Mouse (Mus musculus) liver, embryonic 11.5 days (tissue): ENCODE measurements at regions not wholly inside any gene's neighbourhood (a gene's known extent, or its start where the extent isn't known, plus 50 kb on each side); places are given as distances from the start of the nearest gene placed in this dataset.
A peak's percentile ranks its signal among the peaks of the same experiment; 100 is the strongest.

Experiments used
- ATAC-seq: fragments of 200-750 bp; cut with Nextera tagmentation; replicated peaks from 2 replicates; pipeline ENCODE4 v1.8.0; 2017; ENCODE audit warnings: moderate number of reproducible peaks, mild to moderate bottlenecking, moderate TSS enrichment, moderate library complexity; ENCODE audit not compliant: low FRiP score
- DNase-seq: peaks from one replicate; pipeline ENCODE4 v3.0.0-alpha.2; 2017; ENCODE audit warnings: low spot score
- H3K27ac ChIP-seq: fragments of 300-500 bp; sonication (generic); 2 replicates; pipeline ENCODE4 v1.5.1; 2014; ENCODE audit warnings: mild to moderate bottlenecking, low read depth, low read length, control low read depth
- H3K27me3 ChIP-seq: fragments of 300-500 bp; sonication (generic); replicated peaks from 2 replicates; pipeline ENCODE4 v1.6.1; 2014; ENCODE audit warnings: low read length, mixed read lengths; ENCODE audit not compliant: control insufficient read depth, insufficient read depth
- H3K36me3 ChIP-seq: fragments of 300-500 bp; sonication (generic); 2 replicates; pipeline ENCODE4 v1.6.1; 2014; ENCODE audit warnings: mild to moderate bottlenecking, low read length, moderate library complexity, mixed read lengths; ENCODE audit not compliant: control insufficient read depth, insufficient read depth
- H3K4me1 ChIP-seq: fragments of 300-500 bp; sonication (generic); replicated peaks from 2 replicates; pipeline ENCODE4 v1.6.1; 2014; ENCODE audit warnings: low read length, mixed read lengths; ENCODE audit not compliant: control insufficient read depth, insufficient read depth
- H3K4me2 ChIP-seq: fragments of 300-500 bp; sonication (generic); 2 replicates; pipeline ENCODE4 v1.6.1; 2014; ENCODE audit warnings: mild to moderate bottlenecking, control low read depth, moderate library complexity
- H3K4me3 ChIP-seq: fragments of 300-500 bp; sonication (generic); 2 replicates; pipeline ENCODE4 v1.5.1; 2014; ENCODE audit warnings: low read depth, low read length, control low read depth
- H3K9ac ChIP-seq: fragments of 300-500 bp; sonication (generic); 2 replicates; pipeline ENCODE4 v1.6.1; 2014; ENCODE audit warnings: low read depth, low read length, control low read depth
- H3K9me3 ChIP-seq: fragments of 300-500 bp; sonication (generic); 2 replicates; pipeline ENCODE4 v1.6.1; 2016; ENCODE audit warnings: low read length, inconsistent platforms, mixed read lengths; ENCODE audit not compliant: control insufficient read depth
- WGBS: fragments of 180-500 bp; shearing (Covaris S2); extraction: QIAGEN DNeasy Blood & Tissue Kit; methylation state at CpG from one replicate; pipeline ENCODE4 v1.1.7; 2014; 5-methylcytosine and 5-hydroxymethylcytosine counted together

GRCm38 (mm10) chr13:110555529-110556319 is 160.9 kb downstream of the Plk2 start:
- H3K4me3 ChIP-seq = no peak overlapping the region
- DNase-seq = no peak

GRCm38 (mm10) chr13:110556355-110557095 is 161.7 kb downstream of the Plk2 start:
- Histone ChIP-seq H3K4me3 (no peak overlapping the region), H3K27me3 (no peaks in the 10 kb centered on the region), H3K27ac (no peak overlapping the region), H3K4me1 (no peaks in the 10 kb centered on the region), H3K9ac (no peak overlapping the region), H3K9me3 (no peaks in the 10 kb centered on the region), H3K4me2 (no peak overlapping the region), H3K36me3 (no peaks in the 10 kb centered on the region)
- no peak for DNase-seq
- ATAC-seq = no peak
- 66% methylated on average over 9 of the region's 9 CpGs for WGBS

More at GRCm38 (mm10) chr13:110555529-110556319, 160.9 kb downstream of the Plk2 start:
- no peaks in the 10 kb centered on the region for H3K4me1 ChIP-seq
- 84% methylated on average over 7 of the region's 7 CpGs for WGBS
- no peak overlapping the region for H3K4me2 ChIP-seq
- H3K9me3 ChIP-seq = no peaks in the 10 kb centered on the region
- no peak overlapping the region for H3K27ac ChIP-seq
- no peak overlapping the region for H3K9ac ChIP-seq
- H3K36me3 ChIP-seq = no peaks in the 10 kb centered on the region
- no peak for ATAC-seq
- H3K27me3 ChIP-seq = no peaks in the 10 kb centered on the region

GRCm38 (mm10) chr13:110557930-110558727 is 163.3 kb downstream of the Plk2 start:
- no peaks in the 10 kb centered on the region for H3K27me3 ChIP-seq
- no peaks in the 10 kb centered on the region for H3K36me3 ChIP-seq
- DNase-seq = no peak
- H3K27ac ChIP-seq = no peak overlapping the region
- ATAC-seq = no peak
- 74% methylated on average over 28 of the region's 28 CpGs for WGBS
- no peaks in the 10 kb centered on the region for H3K9me3 ChIP-seq
- no peak overlapping the region for H3K9ac ChIP-seq
- no peak overlapping the region for H3K4me3 ChIP-seq
- H3K4me2 ChIP-seq = no peak overlapping the region
- no peaks in the 10 kb centered on the region for H3K4me1 ChIP-seq

GRCm38 (mm10) chr13:110560566-110560965 is 165.7 kb downstream of the Plk2 start:
- 80% methylated on average over 13 of the region's 13 CpGs for WGBS
- ATAC-seq (no peak), DNase-seq (no peak)
- H3K9me3 ChIP-seq = no peaks in the 10 kb centered on the region
- H3K4me3 ChIP-seq = no peak overlapping the region
- H3K4me2 ChIP-seq = no peak overlapping the region
- H3K27ac ChIP-seq = no peak overlapping the region
- peaks cover 10% of the 10 kb centered on the region for H3K4me1 ChIP-seq
- no peak overlapping the region for H3K9ac ChIP-seq
- H3K36me3 ChIP-seq = no peaks in the 10 kb centered on the region
- H3K27me3 ChIP-seq = no peaks in the 10 kb centered on the region

- H3K27ac ChIP-seq = no peak overlapping the region
- H3K9me3 ChIP-seq = no peaks in the 10 kb centered on the region
- H3K36me3 ChIP-seq = no peaks in the 10 kb centered on the region
- DNase-seq = no peak
- H3K4me1 ChIP-seq = peaks cover 10% of the 10 kb centered on the region
- H3K9ac ChIP-seq = no peak overlapping the region
- H3K4me3 ChIP-seq = no peak overlapping the region
- 41% methylated on average over 3 of the region's 3 CpGs for WGBS
- ATAC-seq = no peak
- no peaks in the 10 kb centered on the region for H3K27me3 ChIP-seq
- H3K4me2 ChIP-seq = no peak overlapping the region
Observed at GRCm38 (mm10) chr13:110562499-110562898, 167.7 kb downstream of the Plk2 start.

- no peaks in the 10 kb centered on the region for H3K36me3 ChIP-seq
- no peak overlapping the region for H3K9ac ChIP-seq
- WGBS = 35% methylated on average over 5 of the region's 5 CpGs
- no peaks in the 10 kb centered on the region for H3K27me3 ChIP-seq
- H3K9me3 ChIP-seq = no peaks in the 10 kb centered on the region
- no peak overlapping the region for H3K4me2 ChIP-seq
- H3K4me1 ChIP-seq = peaks cover 10% of the 10 kb centered on the region
- DNase-seq (no peak), ATAC-seq (peak; percentile 30; the same call in 1 of the 2 replicates)
- H3K4me3 ChIP-seq = no peak overlapping the region
- no peak overlapping the region for H3K27ac ChIP-seq
Observed at GRCm38 (mm10) chr13:110562902-110563301, 168.1 kb downstream of the Plk2 start.

GRCm38 (mm10) chr13:110563967-110564366 is 169.1 kb downstream of the Plk2 start:
- peaks cover 10% of the 10 kb centered on the region for H3K4me1 ChIP-seq
- no peaks in the 10 kb centered on the region for H3K9me3 ChIP-seq
- H3K4me2 ChIP-seq = peak overlapping the region; percentile 39
- H3K27me3 ChIP-seq = no peaks in the 10 kb centered on the region
- ATAC-seq (peak; percentile 84), DNase-seq (peak; percentile 35)
- no peak overlapping the region for H3K9ac ChIP-seq
- WGBS = 13% methylated on average over 9 of the region's 9 CpGs
- no peak overlapping the region for H3K4me3 ChIP-seq
- H3K36me3 ChIP-seq = no peaks in the 10 kb centered on the region
- H3K27ac ChIP-seq = no peak overlapping the region

- WGBS = 58% methylated on average over 8 of the region's 8 CpGs
- DNase-seq (no peak), ATAC-seq (no peak)
- Histone ChIP-seq H3K27ac (no peak overlapping the region), H3K27me3 (no peaks in the 10 kb centered on the region), H3K4me1 (peaks cover 8% of the 10 kb centered on the region), H3K4me2 (no peak overlapping the region), H3K36me3 (no peaks in the 10 kb centered on the region), H3K4me3 (no peak overlapping the region), H3K9ac (no peak overlapping the region), H3K9me3 (no peaks in the 10 kb centered on the region)
Observed at GRCm38 (mm10) chr13:110568482-110569179, 173.8 kb downstream of the Plk2 start.
